Mouse (Mus musculus): ENCODE results near the gene Cracr2a.
"Not testable (repeated sequence)": the region's sequence is repeated elsewhere in the genome, so short reads cannot be mapped to it uniquely, and the experiment has no call there.

Cracr2a gene

GRCm38 (mm10) chr6:127561231-127562020, at the start of gene Cracr2a:
Gene Cracr2a, plus strand, starts transcription at chr6:127561338.
- peak; percentile 51 for DNase-seq (ENCODE audit: low spot score)

GRCm38 (mm10) chr6:127513776-127514175, 47.4 kb upstream of the Cracr2a start:
- not testable (repeated sequence) for DNase-seq (ENCODE audit: low spot score)

GRCm38 (mm10) chr6:127521176-127521575, 40.0 kb upstream of the Cracr2a start:
- no peak for DNase-seq (ENCODE audit: low spot score)

GRCm38 (mm10) chr6:127522326-127522725, 38.8 kb upstream of the Cracr2a start:
- DNase-seq (ENCODE audit: low spot score) = no peak

- peak; percentile 42 for DNase-seq (ENCODE audit: low spot score)
These were observed 36.7 kb upstream of the Cracr2a start for GRCm38 (mm10) chr6:127524442-127524841.

- no peak for DNase-seq (ENCODE audit: low spot score)
These were observed 32.5 kb upstream of the Cracr2a start for GRCm38 (mm10) chr6:127528625-127529024.

- peak; percentile 83 for DNase-seq (ENCODE audit: low spot score)
These were observed 31.7 kb upstream of the Cracr2a start for GRCm38 (mm10) chr6:127529451-127529850.

- DNase-seq (ENCODE audit: low spot score) = no peak
These were observed 30.9 kb upstream of the Cracr2a start for GRCm38 (mm10) chr6:127530206-127530605.

- peak; percentile 41 for DNase-seq (ENCODE audit: low spot score)
These were observed 29.5 kb upstream of the Cracr2a start for GRCm38 (mm10) chr6:127531412-127532205.

- DNase-seq (ENCODE audit: low spot score) = no peak
These were observed 28.8 kb upstream of the Cracr2a start for GRCm38 (mm10) chr6:127532304-127532703.

- DNase-seq (ENCODE audit: low spot score) = no peak
These were observed 27.4 kb upstream of the Cracr2a start for GRCm38 (mm10) chr6:127533766-127534165.

- no peak for DNase-seq (ENCODE audit: low spot score)
These were observed 24.1 kb upstream of the Cracr2a start for GRCm38 (mm10) chr6:127537035-127537434.

- no peak for DNase-seq (ENCODE audit: low spot score)
These were observed 23.0 kb upstream of the Cracr2a start for GRCm38 (mm10) chr6:127538118-127538517.

- no peak for DNase-seq (ENCODE audit: low spot score)
These were observed 21.9 kb upstream of the Cracr2a start for GRCm38 (mm10) chr6:127539226-127539625.

- no peak for DNase-seq (ENCODE audit: low spot score)
These were observed 21.5 kb upstream of the Cracr2a start for GRCm38 (mm10) chr6:127539659-127540058.

- DNase-seq (ENCODE audit: low spot score) = no peak
These were observed 20.6 kb upstream of the Cracr2a start for GRCm38 (mm10) chr6:127540517-127540916.

GRCm38 (mm10) chr6:127541617-127542374, 19.3 kb upstream of the Cracr2a start:
- DNase-seq (ENCODE audit: low spot score) = peak; percentile 54

- no peak for DNase-seq (ENCODE audit: low spot score)
These were observed 14.5 kb upstream of the Cracr2a start for GRCm38 (mm10) chr6:127546676-127547075.

- no peak for DNase-seq (ENCODE audit: low spot score)
These were observed 8.2 kb upstream of the Cracr2a start for GRCm38 (mm10) chr6:127552940-127553339.

- no peak for DNase-seq (ENCODE audit: low spot score)
These were observed 5.6 kb upstream of the Cracr2a start for GRCm38 (mm10) chr6:127555553-127555952.

- DNase-seq (ENCODE audit: low spot score) = no peak
These were observed 287 bp upstream of the Cracr2a start for GRCm38 (mm10) chr6:127560872-127561230.

GRCm38 (mm10) chr6:127563511-127563910, 2.4 kb downstream of the Cracr2a start:
- no peak for DNase-seq (ENCODE audit: low spot score)
